Mouse (Mus musculus) layer of hippocampus, adult 8-10 months (tissue): ENCODE measurements around the gene Col27a1. TPM values are rescaled to one million over a fixed set of nuclear protein-coding genes. Genes with fewer than 3 reads are reported as not detected.

Source experiments
- DNase-seq, 2 experiments: peaks; one replicate each; pipeline ENCODE4 v3.0.0; 2022; ENCODE audit warnings: low spot score in 2 of 2
- total RNA-seq, 4 experiments: library from RNA; stranded (reverse); gene quantifications; 2 replicates each; pipeline ENCODE4 v1.2.4; 2022

Gene Col27a1
- total RNA-seq, 4 experiments from 2014 or later, result 4.1 to 10.9 (median 7.8) TPM

DNA sequence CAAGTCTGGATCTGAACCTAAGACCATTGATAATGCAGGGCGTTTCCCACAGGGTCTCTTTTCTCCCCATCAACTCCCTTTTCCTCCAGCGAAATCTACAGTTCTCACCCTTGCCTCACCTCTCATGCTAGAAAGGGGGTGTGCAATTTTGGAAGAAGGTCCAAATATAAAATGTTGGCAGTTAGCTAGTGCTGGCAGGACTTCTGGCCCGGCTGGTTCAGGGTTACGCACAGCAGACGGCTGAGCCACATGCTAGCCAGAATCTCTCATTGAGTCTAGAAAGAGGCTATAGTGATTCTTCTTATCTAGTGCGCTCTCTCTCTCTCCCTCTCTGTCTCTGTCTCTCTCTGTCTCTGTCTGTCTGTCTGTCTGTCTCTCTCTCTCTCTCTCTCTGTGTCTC is 45.3 kb downstream of the Col27a1 start:
- no peak for DNase-seq

DNA sequence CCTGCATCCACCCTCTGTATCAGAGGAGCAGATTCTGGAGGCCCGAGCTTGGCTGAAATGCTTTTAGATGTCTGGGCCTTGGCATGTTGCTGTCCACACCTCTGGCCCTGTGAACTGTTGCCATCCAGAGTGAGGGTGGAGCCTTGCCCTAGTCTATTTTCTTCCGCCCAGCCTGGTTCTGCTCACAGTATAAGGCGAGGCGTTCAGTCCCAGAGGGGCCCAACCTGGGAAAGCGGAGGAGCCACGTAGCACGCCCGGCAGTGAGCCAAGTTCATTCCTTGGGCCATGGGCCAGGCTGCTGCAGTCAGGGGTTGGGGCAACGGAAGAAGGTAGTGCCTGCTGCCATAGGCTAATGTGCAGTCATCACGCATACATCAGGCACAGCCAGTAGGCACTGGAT is 46.7 kb downstream of the Col27a1 start:
- DNase-seq, result no peak

DNA sequence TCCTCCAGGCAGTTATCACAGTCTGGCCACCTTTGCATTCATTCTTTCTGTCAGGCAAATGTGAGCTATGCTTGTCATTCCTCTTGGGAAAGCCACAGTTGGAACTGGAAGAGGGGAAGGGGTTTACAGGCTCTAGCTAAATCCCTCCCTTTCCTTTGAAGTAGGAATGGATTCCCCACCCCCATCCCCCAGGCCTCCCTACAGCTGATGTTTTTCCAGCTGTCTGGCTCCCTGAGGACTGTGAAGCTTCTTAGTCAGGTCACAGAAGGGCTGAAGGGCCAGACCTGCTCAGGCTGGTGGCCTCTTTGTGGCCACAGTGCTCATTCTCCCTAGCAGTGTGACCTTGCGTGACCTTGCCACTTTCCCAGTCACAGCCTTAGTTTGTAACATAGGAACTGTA is 49.1 kb downstream of the Col27a1 start:
- DNase-seq, result no peak

DNA sequence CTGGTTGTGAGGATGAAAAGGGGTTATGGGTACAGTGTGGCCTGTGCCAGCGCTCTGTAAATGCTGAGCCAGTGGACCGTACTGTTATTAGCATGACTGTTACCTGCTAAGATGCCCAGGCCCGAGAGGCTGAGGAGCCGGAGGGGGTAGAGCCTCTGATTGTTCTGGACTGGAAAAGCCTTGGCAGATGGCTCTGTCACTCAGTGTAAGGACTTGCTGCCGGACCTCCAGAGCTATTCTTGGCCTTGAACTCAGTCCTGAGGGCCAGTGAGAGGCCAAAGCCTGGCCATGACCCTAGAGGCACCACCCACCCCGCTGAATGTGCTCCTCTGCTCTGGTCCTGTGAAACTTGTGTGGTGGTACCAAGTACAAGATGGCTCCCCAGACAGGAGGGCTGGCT is 52.5 kb downstream of the Col27a1 start:
- no peak for DNase-seq

DNA sequence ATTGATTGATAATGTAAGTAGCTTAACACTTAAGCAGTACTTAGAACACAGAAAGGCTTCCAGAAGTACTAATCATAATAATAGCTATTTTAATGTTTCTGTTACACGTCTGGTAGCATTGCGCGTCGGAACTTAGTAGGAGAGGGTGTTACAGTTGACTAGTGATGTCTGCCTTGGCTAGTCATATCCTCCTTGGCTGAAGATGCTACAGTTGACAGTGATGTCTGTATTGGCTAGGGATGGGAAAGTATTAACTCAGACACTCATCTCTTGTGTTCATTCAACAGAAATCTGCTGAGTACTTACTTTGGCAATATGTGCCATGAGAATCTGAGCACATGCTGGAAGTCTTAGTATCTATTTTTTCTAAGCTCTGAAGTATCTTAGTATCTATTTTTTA is 53.3 kb downstream of the Col27a1 start:
- no peak for DNase-seq

DNA sequence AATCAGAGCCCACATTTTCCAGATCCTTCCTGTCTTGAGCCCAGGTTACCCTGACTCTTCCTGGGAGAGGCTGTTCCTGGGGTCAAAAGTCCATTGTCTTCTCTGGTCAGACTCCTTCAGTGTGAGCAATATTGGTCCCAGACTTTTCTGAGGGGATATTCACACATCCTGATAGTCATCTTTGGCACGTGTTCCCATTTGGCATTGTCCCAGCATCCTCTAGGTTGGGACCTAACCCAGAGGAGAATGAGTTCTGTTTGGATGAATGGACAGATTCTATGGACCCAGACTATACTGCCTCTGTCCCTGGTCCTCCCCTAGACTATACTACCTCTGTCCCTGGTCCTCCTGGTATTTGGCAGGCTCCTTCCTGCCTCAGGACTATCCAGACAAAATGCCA is 53.8 kb downstream of the Col27a1 start:
- DNase-seq, result no peak

DNA sequence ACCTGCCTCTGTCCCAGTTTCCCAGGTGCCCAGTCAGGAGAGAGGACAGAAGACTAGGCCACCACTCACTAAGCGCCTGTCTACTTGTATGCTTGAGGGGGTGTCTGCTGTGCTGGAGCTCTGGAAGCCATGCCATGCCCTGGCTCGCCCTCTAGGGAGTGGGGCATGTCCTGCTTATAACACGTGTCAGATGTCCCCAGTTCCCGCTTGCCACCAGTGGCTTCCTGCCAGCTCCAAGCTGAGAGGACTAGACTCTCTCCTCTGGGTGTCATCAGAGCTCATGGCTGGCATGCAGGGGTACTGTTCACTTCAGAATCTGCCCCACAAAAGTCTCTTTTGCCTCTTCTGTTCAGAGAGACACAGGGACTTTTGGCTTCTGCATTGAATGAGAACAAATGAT is 55.0 kb downstream of the Col27a1 start:
- no peak for DNase-seq

DNA sequence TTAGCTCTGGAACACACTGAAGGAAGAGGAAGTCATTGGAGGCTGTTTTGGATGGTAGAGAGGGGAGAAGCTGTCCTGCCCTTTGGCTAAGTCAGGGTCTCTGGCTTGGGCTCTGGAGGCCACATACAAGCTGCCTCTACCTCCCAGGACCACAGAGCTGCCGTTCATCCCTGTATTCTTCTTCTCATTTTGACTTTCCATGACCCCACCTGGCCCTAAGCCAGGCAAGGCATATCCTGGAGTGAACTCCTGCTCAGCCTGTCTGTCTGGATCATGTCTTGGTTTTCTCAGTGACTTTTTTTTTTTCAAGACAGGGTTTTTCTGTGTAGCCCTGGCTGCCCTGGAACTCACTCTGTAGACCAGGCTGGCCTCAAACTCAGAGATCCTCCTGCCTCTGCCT is 60.7 kb downstream of the Col27a1 start:
- DNase-seq, result no peak

DNA sequence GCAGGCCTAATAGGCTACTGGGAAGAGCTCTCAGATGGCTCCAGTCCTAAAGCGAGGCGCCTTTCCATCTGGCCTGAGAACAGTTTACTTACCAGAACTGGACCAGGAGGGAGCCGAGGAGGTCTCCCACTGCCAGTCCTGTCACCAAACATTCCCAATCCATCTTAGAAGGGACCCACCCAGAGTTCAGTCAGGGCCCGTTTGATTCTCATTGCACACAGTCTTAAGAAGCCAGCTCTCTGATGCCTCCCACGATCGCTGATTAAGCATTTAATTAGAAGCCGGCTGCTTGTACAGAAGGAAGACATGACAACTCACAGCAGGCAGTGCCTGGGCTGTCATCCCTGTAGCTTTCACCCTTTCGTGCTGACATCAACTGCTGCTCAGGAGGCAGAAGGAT is 61.4 kb downstream of the Col27a1 start:
- DNase-seq, result peak in 1 of 2 experiments; percentile 13

DNA sequence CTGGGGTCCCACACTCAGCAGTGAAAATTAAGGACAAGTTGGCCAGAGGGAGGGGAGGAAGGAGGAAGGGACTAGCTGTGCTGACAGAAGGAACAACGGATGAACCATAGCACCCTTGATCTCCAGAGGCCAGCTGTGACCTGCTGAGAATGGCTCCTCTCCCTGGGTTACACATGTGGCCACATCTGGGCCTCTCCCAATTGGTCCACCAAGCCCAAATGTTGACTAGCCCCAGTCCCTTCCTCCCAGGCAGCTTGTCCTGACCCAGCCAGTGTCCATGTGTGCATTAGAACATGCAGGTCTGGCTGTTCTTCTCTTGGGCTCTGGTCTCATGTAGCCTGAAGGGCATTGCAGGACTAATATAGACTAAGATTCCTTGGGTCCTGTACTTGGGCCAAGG is 62.8 kb downstream of the Col27a1 start:
- DNase-seq, result no peak

DNA sequence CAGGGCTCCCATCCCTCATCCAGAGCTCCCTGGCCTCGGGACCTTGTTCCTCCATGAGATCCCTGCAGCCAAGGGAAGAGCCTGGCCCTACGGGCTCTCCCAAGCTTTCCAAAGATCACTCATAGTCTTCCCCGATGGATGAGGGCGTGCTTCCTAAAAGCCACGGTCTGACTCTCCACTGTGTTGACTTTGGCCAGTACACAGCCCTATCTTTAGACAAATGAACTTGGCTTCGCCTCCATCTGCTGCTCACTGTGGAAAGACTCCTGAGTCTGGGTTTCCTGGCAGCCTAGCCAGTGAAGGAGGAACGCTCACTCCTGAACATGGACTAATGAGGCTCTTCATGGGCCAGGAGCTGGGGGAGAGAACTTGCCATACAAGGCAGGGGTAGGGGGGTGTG is 65.0 kb downstream of the Col27a1 start:
- no peak for DNase-seq

DNA sequence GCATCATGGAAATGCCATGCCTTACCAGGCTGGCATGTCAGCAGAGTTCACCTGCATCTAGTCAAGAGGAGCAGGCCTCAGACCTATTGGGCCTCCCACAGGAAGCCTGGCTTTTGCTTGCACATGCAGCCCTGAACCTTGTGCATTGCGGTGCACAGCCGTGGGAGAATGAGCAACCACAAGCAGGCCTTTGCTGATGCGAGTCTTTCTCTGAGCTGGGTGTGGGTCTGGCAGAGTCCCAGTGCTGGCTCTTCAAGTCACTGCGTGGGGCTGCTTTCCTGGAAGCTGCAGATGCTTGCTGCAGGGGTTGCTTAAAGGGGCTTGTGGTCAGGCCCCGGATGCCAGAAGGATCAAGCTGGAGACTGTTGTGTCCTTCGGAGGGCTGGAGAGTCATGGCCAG is 67.9 kb downstream of the Col27a1 start:
- DNase-seq, result no peak

DNA sequence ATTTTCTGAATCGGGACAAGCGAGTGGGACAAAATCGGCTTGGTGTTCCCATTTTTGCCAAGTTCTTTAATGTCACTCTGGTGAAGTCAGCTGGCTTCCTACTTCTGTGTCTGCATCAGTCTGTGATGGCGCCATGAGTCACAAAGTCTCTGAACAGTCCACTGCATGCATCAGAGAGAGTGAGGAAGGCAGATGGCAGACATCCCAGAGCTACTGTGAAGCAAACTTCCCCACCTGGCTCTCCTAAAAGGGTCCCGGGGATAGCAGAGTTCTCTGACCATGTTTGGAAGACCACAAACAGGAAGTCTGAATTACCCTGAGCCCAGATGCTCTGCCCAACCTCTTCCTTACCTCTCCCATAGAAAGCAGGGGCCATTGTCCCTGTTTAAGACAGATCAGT is 69.5 kb downstream of the Col27a1 start:
- no peak for DNase-seq

DNA sequence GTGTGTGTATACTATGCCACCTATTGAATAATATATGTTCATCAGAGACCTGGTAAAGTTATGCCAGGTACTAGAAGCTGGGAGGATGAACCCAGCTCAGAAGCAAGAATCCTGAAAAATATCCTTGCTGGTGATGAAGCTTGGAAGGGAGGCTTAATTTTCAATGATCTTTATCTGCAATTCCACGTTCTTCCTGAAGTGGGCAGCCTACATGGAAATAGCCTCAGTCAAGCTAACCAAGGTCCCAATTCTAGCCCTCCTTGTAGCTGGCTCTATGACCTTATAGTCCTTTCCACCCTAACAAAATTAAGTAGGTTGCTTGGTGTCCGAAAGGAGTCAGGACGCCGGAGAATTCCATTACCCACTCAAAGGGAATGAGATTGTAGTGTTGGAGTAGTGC is 72.2 kb downstream of the Col27a1 start:
- DNase-seq, result no peak

DNA sequence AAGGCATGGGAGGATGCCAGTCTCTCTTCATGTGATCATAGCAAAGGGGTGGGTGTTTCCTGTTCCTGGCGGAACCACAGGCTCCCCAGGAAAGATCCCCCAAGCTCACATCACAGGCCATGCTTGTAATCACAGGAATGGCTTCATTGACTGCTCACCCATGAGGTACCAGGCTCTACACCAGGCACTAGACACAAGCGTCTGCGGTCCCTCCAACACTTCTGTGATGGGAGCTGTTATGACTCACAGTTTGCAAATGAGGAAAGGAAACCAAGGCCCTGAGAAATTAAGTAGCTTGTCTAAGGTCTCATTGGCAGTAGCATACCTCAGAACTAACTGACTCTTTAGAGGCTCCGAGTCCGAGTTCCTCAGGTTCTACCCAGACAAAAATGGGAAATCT is 74.7 kb downstream of the Col27a1 start:
- no peak for DNase-seq

DNA sequence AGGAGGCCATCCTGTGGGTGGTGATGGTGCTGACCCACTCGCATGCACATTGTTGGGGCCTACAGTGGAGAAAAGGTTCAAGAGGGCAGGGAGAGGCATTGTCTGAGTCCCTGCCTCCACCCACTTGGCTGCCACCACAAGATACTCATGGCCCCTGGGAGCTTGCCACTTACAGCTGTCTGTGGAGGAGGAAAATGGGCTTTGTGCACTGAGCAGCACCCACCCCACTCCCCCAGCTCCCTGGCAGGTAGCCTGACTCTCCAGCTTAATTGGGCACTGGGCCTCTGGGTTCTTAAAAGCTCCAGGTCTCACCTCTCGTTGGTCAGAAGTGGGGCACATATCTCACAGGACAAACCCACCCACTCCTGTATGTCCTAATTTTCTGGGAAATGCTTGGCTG is 76.3 kb downstream of the Col27a1 start:
- peak; percentile 41 to 45 for DNase-seq

DNA sequence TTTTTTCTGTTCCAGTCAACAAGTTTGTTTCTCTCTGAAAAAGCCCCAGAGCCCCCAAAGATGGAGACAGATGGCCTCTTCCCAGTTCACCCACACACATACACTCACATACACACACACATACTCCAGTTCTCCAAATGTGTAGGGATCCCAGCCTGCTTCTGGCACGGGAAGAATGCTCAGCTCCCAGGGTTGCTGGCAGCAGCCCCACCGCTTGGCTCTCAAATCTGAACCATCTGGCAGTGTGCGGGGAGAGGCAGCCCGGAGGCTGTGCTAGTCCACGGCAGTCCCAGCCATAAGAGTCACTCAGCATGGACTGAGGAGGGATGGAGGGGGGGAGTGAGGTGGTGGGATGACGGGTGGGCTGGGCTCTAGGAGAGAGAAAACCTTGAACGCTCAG is 77.3 kb downstream of the Col27a1 start:
- DNase-seq, result peak; percentile 93 to 95

DNA sequence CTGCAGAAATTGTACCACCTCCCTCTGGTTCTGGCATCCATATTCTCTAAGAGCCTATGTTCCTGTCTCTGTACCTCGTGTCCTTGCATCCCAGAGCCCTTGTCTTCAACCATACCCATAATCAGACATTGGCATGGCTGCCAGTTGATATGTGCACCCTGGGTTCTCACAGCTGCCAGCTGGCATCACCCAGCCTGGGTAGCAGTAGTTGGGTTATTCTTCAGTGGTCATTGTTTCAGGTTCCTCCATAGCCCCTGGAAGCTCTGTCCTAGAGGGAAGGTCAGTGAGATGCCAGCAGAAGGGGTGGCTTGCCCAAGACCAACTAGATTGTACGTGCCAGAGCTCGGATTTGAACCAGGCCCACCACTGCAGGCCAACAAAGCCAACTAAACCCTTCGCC is 77.9 kb downstream of the Col27a1 start:
- DNase-seq, result no peak

DNA sequence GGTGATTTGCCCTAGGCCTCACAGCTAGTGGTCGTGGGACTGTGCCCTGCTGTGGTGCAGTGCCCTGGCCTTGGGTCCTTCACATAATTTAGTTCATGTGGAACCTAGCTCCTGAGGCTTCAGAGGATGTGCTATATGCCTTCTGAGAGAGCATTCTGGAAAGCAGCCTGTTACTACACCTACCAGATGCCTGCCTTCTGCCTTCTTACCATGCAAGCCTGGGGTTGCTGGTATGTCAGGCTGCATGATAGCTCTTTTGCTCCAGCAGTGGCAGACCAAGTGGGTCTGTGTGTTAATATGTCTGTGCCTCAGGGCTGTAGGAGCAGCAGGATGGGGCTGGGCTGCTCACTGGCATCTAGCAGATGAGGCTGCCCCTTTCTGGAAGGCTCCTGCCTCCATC is 81.8 kb downstream of the Col27a1 start:
- DNase-seq, result peak; percentile 44 to 46

DNA sequence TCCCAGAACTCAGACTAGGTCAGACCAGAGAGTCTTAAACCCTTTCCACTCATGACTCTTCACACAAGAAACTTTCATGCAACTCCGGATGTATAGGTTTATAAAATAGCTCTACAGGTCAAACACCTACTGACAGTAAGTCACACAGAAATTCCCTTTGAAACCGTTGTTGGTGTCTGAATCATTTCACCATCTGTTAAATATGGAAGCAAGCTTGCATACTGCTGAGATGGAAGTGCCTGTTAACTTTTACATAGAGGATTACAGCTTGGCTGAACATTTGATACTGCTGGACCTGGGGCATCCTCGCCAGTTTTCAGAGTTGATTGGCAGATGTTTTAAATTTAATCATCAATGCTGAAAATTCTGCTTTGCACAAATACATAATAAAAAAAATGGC is 82.5 kb downstream of the Col27a1 start:
- DNase-seq, result no peak

DNA sequence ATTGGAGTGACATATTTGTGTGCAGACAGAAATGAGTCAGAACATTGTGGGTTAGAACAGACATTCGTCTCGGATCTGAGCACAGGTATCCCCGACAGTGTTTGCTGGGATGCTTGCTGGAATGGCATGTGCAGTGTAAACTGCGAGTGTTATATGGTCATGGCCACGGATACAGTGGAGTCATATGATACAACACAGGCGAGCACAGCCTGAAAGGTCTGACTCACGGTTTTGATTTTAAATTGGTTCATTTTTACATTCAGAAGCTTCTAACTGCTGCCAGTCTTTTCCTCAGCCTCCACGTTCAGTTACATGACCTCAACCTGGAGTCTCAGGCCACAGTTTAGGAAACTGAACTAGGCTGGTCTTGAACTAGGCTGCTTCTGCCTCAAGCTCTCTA is 83.1 kb downstream of the Col27a1 start:
- no peak for DNase-seq

DNA sequence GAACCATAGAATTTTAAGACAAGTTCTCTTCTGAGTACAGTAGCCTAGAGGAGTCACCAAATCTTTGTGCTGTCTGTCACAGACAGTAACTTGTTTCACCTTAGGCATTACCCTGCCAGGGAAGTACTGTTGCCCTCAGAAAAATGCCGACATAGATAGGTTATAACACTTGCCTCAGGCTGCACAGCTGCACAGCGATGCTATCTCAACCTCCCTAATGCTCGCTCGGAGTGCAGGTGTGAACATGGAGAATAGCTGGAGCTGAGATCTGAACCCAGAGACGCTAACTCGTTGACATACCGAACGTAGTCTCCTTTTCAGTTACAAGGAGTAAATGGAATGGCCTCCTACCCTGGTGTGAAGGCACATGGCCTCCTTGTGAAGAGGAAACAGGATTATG is 84.4 kb downstream of the Col27a1 start:
- no peak for DNase-seq

DNA sequence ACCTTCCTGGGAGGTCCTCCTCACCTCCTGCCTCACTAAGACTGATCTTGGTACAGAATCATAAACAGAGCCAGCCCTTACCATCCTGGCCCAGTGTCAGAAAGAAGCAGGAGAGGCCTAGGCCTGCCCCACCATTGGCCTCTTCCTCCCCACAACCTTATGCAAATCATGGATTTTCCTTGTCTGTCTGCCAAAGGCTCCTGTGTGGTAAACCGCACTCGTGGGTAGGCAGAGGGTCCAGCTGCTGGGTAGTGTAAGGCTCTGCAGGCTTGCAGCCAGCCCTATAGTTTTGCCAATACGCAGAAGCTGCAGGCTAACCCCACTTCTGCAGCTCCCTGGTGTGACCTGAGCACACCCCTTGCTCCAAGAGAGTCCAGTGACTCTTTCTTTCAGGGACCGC is 88.8 kb downstream of the Col27a1 start:
- DNase-seq, result no peak

DNA sequence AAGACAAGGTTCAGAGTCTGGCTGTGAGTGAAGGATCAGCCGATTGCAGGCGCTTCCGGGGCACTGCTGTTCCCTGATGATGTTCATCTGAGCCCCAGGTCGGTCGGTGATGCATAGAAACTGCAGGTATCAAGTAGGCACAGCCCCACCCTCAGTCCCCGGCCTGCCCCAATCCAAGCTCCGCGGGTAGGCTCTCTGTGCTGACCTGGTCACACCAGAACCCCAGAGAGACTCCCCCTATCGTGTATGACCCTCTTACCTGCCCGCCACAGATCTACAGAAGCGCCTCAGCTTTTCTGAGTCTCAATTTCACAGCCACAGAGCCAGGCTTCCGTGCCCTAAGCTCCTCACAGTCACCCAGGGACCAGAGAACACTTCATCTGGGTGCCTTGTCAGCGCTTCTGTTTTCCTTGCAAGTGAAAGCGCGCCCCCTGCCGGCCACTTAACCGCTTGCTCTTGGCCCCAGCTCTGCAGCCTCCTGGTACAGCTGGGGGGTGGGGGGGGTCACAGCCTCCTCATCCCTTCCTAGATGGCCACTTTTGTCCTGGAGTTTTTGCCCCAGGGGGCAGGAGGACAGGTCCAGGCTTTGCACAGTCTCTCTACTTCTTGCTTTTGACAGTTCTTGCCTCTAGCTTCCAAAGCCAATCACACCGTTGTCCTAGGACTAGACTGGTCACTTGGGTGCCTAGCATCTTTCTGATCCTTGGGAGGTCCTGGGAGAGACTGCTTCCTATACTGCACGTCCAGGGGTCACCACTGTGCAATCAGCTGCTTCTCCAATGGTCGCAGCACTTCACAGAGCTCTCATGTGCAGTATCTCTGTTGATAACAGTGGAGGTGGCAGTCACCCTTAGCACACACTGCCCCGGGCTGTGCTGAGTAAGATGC is 93.6 kb downstream of the Col27a1 start:
- peak; percentile 67 to 91 for DNase-seq
